In genomic region chr12:34249160-34249559, GRCm38 (mm10) we compare ENCODE assay signal across 11 mouse cellular contexts.
"Had no signal": no experiment of that assay in that cellular context is flagged by ENCODE, and none has a peak within 500 bp of the region (broad histone marks: within the 10 kb centered on the region; RNA-seq: fewer than 3 reads in every experiment).

No protein-coding gene starts in this region.

- ATAC-seq: liver, postnatal 0 days had no signal

- H3K4me1 ChIP-seq: liver, embryonic 13.5 days; neural tube, embryonic 12.5 days had no signal

- H3K9ac ChIP-seq: liver, embryonic 13.5 days; liver, postnatal 0 days; neural tube, embryonic 12.5 days had no signal

- H3K9me3 ChIP-seq: liver, embryonic 13.5 days; megakaryocyte, embryonic 14.5 days; neural tube, embryonic 12.5 days had no signal

- H3K4me2 ChIP-seq: liver, embryonic 13.5 days; midbrain, embryonic 11.5 days; neural tube, embryonic 12.5 days had no signal

- H3K4me3 ChIP-seq: left cerebral cortex, adult 2 months; liver, embryonic 13.5 days; megakaryocyte, embryonic 14.5 days; neural tube, embryonic 12.5 days had no signal

- H3K36me3 ChIP-seq: liver, embryonic 13.5 days; neural tube, embryonic 12.5 days had no signal

- DNase-seq: kidney, adult 18-20 months; kidney, postnatal 14 days; liver; liver, embryonic 13.5 days; liver, postnatal 0 days; lung, postnatal 14 days had no signal

- H3K27ac ChIP-seq: left cerebral cortex, adult 2 months; liver, embryonic 13.5 days; macrophage; neural tube, embryonic 12.5 days had no signal

- H3K27me3 ChIP-seq: liver, embryonic 13.5 days; megakaryocyte, embryonic 14.5 days; neural tube, embryonic 12.5 days had no signal
